Mouse (Mus musculus) liver, embryonic 18 days (tissue): ENCODE results near the gene 4933403O08Rik. TPM values are rescaled to one million over a fixed set of nuclear protein-coding genes. Genes with fewer than 3 reads are reported as not detected.

Experiments used
- polyA plus RNA-seq: library from polyadenylated mRNA; depleted of rRNA; stranded (reverse); fragments of >200 nt; gene quantifications from 2 replicates; pipeline ENCODE4 v1.2.3, GENCODE M21; 2012; rRNA removed

4933403O08Rik gene
- 0.02 and 0.04 TPM in 2 replicates for polyA plus RNA-seq

GRCm38 (mm10) chrX:112238749-112239148 is at the start of gene 4933403O08Rik:
4933403O08Rik (plus strand) TSS chrX:112239049.

Other genes starting within 250 kb of the 4933403O08Rik start
- gene Tex16, start 228.0 kb upstream of the 4933403O08Rik start, polyA plus RNA-seq = under 0.01 and 0.01 TPM in 2 replicates
- gene Apool, start 72.3 kb downstream of the 4933403O08Rik start, polyA plus RNA-seq = 11.7 and 12.2 TPM in 2 replicates
- gene Satl1, start 167.7 kb downstream of the 4933403O08Rik start, polyA plus RNA-seq = not detected in 2 replicates